Mouse (Mus musculus) midbrain, embryonic 15.5 days (tissue): Measurements from ENCODE around the gene Slc10a6. TPM values are rescaled to one million over a fixed set of nuclear protein-coding genes. Genes with fewer than 3 reads are reported as not detected.
A peak's percentile ranks its signal among the peaks of the same experiment; 100 is the strongest.

Source experiments
- ATAC-seq: fragments of 200-750 bp; cut with Nextera tagmentation; replicated peaks from 2 replicates; pipeline ENCODE4 v1.8.0; 2017; ENCODE audit warnings: moderate TSS enrichment
- H3K27ac ChIP-seq: fragments of 300-500 bp; sonication (generic); 2 replicates; pipeline ENCODE4 v1.5.1; 2015; ENCODE audit warnings: mild to moderate bottlenecking, inconsistent platforms
- H3K27me3 ChIP-seq: fragments of 300-500 bp; sonication (generic); replicated peaks from 2 replicates; pipeline ENCODE4 v1.6.1; 2015; ENCODE audit warnings: inconsistent platforms
- H3K36me3 ChIP-seq: fragments of 300-500 bp; sonication (generic); replicated peaks from 2 replicates; pipeline ENCODE4 v1.6.1; 2015; ENCODE audit warnings: inconsistent platforms
- H3K4me1 ChIP-seq: fragments of 300-500 bp; sonication (generic); 2 replicates; pipeline ENCODE4 v1.6.1; 2015; ENCODE audit warnings: inconsistent platforms
- H3K4me2 ChIP-seq: fragments of 300-500 bp; sonication (generic); 2 replicates; pipeline ENCODE4 v1.6.1; 2015; ENCODE audit warnings: inconsistent platforms, mild to moderate bottlenecking, moderate library complexity
- H3K4me3 ChIP-seq: fragments of 300-500 bp; sonication (generic); 2 replicates; pipeline ENCODE4 v1.5.1; 2015; ENCODE audit warnings: mild to moderate bottlenecking, inconsistent platforms
- H3K9ac ChIP-seq: fragments of 300-500 bp; sonication (generic); 2 replicates; pipeline ENCODE4 v1.6.1; 2015; ENCODE audit warnings: mild to moderate bottlenecking, inconsistent platforms
- H3K9me3 ChIP-seq: fragments of 300-500 bp; sonication (generic); 2 replicates; pipeline ENCODE4 v1.6.1; 2016; ENCODE audit warnings: inconsistent platforms
- WGBS: fragments of 180-500 bp; shearing (Covaris S2); methylation state at CpG from one replicate; pipeline ENCODE4 v1.1.7; 2015; ENCODE audit warnings: mixed read lengths; 5-methylcytosine and 5-hydroxymethylcytosine counted together
- polyA plus RNA-seq: library from polyadenylated mRNA; unstranded; fragments of >200 nt; fragmentation: Nextera tagmentation; extraction: Ambion mirVana; gene quantifications from 2 replicates; pipeline ENCODE4 v1.2.1, GENCODE M21; 2015

The Slc10a6 gene
- polyA plus RNA-seq, 1 experiment from 2014 or later, result 0.13 TPM

DNA sequence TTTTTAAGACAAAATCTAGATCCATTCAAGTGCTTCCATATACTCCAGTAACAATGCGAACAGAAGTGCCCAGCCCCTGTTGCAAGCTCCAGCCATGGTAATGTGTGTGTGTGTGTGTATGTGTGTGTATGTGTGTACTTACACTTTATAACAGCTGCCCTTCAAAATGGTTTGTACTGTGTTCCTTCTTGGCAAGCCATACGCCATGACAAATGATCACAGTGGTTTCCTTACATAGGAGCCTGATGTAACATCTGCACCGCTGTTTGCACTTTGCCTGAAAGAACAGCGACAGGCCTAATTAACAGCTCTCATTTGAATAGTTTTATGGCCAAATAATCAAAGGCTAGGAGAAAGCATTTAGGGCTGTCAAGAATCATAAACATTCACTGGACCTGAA, 25.6 kb upstream of the Slc10a6 start:
- WGBS, result 72% methylated on average over 4 of the region's 4 CpGs
- ATAC-seq, result no peak
- H3K9me3 ChIP-seq, result no peaks in the 10 kb centered on the region

DNA sequence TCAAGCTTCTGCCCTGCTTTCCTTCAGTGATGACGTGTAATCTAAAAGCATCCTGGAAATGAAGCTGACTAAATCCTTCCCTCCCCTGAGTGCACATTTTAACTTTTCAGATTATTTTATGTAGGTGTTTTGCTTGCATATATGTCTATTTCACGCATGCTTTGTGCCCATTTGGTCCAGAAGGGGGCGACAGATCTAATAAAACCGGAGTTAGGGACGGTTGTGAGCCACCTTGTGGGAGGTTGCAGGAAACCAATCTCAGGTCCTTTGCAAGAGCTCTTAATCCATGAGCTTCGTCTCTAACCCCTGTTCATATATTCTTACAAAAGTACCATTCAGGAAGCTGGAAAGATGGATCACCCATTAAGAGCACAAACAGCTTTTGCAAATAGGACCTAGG, 25.0 kb upstream of the Slc10a6 start:
- Histone ChIP-seq H3K9me3 (no peaks in the 10 kb centered on the region), H3K4me1 (peaks cover 11% of the 10 kb centered on the region; the same call in 1 of the 2 replicates), H3K4me2 (no peak overlapping the region), H3K9ac (no peak overlapping the region), H3K4me3 (no peak overlapping the region), H3K27ac (no peak overlapping the region), H3K36me3 (no peaks in the 10 kb centered on the region), H3K27me3 (0 out of 2 replicates have a peak, but pooled peaks cover 2% of the 10 kb centered on the region)
- ATAC-seq, result no peak
- 26% methylated on average over 6 of the region's 6 CpGs for WGBS

More for the DNA sequence above, 25.6 kb upstream of the Slc10a6 start:
- H3K4me2 ChIP-seq, result peak overlapping the region; percentile 100
- no peaks in the 10 kb centered on the region for H3K36me3 ChIP-seq
- peaks cover 11% of the 10 kb centered on the region; the same call in 1 of the 2 replicates for H3K4me1 ChIP-seq
- H3K9ac ChIP-seq, result no peak overlapping the region
- H3K4me3 ChIP-seq, result peak overlapping the region; percentile 67
- H3K27ac ChIP-seq, result no peak overlapping the region
- H3K27me3 ChIP-seq, result 0 out of 2 replicates have a peak, but pooled peaks cover 2% of the 10 kb centered on the region

DNA sequence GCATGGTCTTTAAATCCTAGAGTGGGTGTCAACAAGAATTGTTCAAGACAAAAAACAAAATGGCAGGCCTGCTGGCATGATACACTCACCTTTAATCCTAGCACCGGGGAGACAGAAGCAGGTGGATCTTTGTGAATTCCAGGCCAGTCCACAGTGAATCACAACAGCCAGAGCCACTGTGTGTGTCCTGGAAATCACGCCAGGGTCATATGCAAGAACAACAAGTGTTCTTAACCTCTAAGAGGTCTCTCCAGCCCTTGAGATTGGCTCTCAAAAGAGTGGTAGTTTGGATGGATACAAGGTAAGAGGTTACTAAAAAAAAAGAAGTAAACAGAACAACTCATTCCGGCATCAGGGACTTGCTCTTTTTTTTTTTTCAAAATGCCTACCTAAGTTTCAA, 18.1 kb upstream of the Slc10a6 start:
- ATAC-seq, result no peak
- Histone ChIP-seq H3K9me3 (no peaks in the 10 kb centered on the region), H3K4me1 (no peaks in the 10 kb centered on the region), H3K27ac (no peak overlapping the region), H3K4me2 (no peak overlapping the region), H3K27me3 (no peaks in the 10 kb centered on the region), H3K9ac (no peak overlapping the region), H3K36me3 (no peaks in the 10 kb centered on the region), H3K4me3 (no peak overlapping the region)
- WGBS, result 84% methylated on average over 3 of the region's 3 CpGs

DNA sequence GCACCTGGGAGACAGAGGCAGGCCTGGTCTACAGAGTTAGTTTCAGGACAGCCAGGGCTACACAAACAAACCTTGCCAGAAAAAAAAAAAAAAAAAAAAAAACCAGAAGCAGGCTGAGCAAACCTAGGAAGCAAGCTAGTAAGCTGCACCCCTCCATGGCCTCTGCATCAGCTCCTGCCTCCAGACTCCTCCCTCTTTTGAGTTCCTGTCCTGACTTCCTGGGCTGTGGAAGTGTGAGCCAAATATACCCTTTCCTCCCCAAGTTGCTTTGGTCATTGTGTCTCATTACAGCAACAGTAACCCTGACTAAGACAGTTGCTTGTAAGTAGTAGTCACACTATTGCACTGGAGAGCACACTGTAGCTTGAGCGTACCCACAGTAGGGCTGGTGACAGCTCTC, 15.0 kb upstream of the Slc10a6 start:
- 93% methylated on average over 1 of the region's 1 CpGs for WGBS
- H3K36me3 ChIP-seq, result no peaks in the 10 kb centered on the region
- no peaks in the 10 kb centered on the region for H3K9me3 ChIP-seq
- no peaks in the 10 kb centered on the region for H3K4me1 ChIP-seq
- no peak overlapping the region for H3K27ac ChIP-seq
- H3K9ac ChIP-seq, result no peak overlapping the region
- no peak overlapping the region for H3K4me2 ChIP-seq
- no peaks in the 10 kb centered on the region for H3K27me3 ChIP-seq
- no peak for ATAC-seq
- no peak overlapping the region for H3K4me3 ChIP-seq

DNA sequence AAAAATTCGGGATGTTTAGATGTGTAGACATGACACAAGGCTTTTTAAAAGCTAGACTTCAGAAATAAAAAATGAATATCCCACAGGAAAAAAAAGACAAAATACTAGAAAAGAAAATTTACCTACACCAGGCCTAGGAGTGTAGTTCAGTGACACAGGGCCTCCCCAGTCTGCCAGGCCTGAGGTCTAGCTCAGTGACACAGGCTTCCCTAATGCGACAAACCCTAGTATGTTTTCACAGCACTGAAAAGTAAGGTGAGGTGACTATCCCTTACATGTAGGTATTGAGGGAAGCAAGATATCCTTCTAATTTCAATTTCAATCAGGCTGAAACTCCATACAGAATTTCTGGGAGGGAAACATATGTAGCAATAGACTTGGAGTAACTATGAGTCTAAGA, 8.0 kb upstream of the Slc10a6 start:
- Histone ChIP-seq H3K27ac (no peak overlapping the region), H3K4me1 (no peaks in the 10 kb centered on the region), H3K4me2 (no peak overlapping the region), H3K9me3 (no peaks in the 10 kb centered on the region), H3K9ac (no peak overlapping the region), H3K4me3 (no peak overlapping the region), H3K27me3 (no peaks in the 10 kb centered on the region), H3K36me3 (no peaks in the 10 kb centered on the region)
- 91% methylated on average over 2 of the region's 2 CpGs for WGBS
- ATAC-seq, result no peak

DNA sequence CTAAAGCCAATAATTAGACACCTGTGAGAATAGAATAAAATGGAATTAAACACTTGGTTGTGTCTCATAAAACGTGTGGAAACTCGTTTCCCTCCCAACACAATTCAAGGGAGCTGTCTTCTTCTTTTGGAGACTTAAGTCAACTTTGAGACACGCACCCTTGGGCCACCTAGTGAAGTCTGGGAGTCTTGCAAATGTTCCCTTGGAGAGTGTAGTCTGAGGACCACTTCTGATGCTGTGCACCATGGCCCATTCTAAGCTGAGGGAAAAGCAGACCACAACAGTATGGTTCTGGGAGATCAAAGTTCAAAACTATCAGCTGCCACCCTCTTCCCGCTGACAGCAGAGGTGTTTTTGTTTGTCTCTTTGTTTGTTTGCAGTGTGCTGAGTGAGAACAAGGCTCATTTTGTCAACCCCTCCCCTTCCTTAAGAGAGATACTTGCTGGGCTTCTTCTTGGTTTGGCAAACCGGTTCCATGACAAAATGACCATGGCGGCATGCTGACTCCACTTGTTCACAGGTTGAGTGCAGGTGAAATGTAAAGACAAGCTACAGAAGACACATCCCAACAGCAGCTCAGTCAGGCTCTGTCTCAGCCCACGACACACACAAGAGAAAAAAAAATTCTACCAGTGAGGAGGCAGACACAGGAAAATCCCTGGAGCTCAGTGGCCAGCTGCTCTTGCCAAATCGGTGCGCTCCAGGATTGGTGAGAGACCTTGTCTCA, 814 bp upstream of the Slc10a6 start:
- no peak for ATAC-seq
- H3K27me3 ChIP-seq, result no peaks in the 10 kb centered on the region
- 79% methylated on average over 9 of the region's 9 CpGs for WGBS
- no peak overlapping the region for H3K9ac ChIP-seq
- peaks cover 8% of the 10 kb centered on the region; the same call in 1 of the 2 replicates for H3K4me1 ChIP-seq
- H3K27ac ChIP-seq, result no peak overlapping the region
- no peaks in the 10 kb centered on the region for H3K9me3 ChIP-seq
- no peak overlapping the region for H3K4me3 ChIP-seq
- H3K4me2 ChIP-seq, result no peak overlapping the region
- no peaks in the 10 kb centered on the region for H3K36me3 ChIP-seq

DNA sequence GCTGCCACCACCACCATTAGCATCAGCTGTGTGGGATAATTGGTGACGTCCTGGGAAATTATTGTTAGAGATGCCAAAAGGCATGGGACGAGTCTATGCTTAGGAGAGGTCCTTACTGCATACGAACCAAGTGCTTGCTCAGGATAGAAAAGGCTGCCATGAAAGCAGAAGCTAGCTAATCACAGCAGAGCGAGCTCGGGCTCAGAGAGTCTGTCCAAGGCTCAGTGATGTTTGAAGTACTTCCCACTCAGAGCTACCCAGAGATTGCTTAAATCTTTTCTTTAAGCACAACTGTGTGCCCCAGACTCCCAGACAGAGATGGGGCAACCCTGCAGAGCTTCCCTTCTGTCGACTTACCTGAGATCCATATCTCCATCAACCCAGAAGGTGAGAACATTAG, 704 bp downstream of the Slc10a6 start:
- H3K27me3 ChIP-seq, result no peaks in the 10 kb centered on the region

DNA sequence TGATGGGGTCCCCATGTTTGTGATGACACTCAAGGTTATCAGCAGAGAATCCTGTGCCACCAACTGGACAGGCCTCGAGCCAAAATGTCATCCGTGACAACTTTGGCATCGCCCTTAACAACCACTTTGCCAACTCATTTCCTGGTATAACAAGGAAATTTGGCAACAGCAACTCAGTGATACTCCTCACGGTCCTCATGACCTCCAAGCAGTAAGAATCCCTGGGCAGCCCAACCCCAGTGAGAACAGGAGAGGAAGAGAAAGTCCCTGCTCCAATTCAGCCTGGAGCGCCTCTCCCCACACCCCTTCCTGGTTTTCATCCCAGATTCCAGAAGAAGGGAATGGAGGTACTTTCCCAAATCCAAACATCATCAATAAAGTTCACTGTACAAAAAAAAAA, 4.4 kb downstream of the Slc10a6 start:
- Histone ChIP-seq H3K27me3 (no peaks in the 10 kb centered on the region), H3K9me3 (no peaks in the 10 kb centered on the region), H3K36me3 (no peaks in the 10 kb centered on the region), H3K4me3 (no peak overlapping the region), H3K4me2 (no peak overlapping the region), H3K9ac (no peak overlapping the region), H3K27ac (no peak overlapping the region), H3K4me1 (peaks cover 7% of the 10 kb centered on the region; the same call in 1 of the 2 replicates)
- 96% methylated on average over 5 of the region's 5 CpGs for WGBS
- no peak for ATAC-seq

More for the DNA sequence above, 704 bp downstream of the Slc10a6 start:
- Histone ChIP-seq H3K27ac (no peak overlapping the region), H3K4me1 (peaks cover 8% of the 10 kb centered on the region; the same call in 1 of the 2 replicates), H3K9me3 (no peaks in the 10 kb centered on the region), H3K36me3 (no peaks in the 10 kb centered on the region), H3K4me3 (no peak overlapping the region), H3K4me2 (no peak overlapping the region), H3K9ac (no peak overlapping the region)
- ATAC-seq, result no peak
- 87% methylated on average over 6 of the region's 6 CpGs for WGBS

DNA sequence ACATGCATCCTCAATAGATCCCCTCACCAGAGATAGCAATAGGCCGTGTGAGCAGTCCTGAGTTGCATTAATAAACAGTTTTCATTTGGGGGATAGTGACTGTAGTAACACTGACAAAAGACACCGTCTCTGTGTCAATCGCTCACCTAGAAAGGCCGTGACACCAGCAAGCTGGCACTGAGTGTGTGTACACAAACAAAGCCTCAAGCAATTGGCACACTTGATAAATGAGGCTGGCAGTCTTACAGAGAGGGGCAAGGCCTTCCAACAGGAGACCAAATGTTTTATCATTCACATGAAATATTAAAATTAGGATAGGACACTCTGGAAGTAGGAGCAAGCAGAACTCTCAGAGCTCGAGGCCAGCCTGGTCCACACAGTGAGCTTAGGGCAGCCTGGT, 6.9 kb downstream of the Slc10a6 start:
- no peaks in the 10 kb centered on the region for H3K27me3 ChIP-seq
- no peak for ATAC-seq
- H3K4me3 ChIP-seq, result no peak overlapping the region
- H3K9me3 ChIP-seq, result no peaks in the 10 kb centered on the region
- H3K4me1 ChIP-seq, result no peaks in the 10 kb centered on the region
- H3K36me3 ChIP-seq, result no peaks in the 10 kb centered on the region
- no peak overlapping the region for H3K9ac ChIP-seq
- H3K27ac ChIP-seq, result no peak overlapping the region
- WGBS, result 75% methylated on average over 5 of the region's 5 CpGs
- no peak overlapping the region for H3K4me2 ChIP-seq

DNA sequence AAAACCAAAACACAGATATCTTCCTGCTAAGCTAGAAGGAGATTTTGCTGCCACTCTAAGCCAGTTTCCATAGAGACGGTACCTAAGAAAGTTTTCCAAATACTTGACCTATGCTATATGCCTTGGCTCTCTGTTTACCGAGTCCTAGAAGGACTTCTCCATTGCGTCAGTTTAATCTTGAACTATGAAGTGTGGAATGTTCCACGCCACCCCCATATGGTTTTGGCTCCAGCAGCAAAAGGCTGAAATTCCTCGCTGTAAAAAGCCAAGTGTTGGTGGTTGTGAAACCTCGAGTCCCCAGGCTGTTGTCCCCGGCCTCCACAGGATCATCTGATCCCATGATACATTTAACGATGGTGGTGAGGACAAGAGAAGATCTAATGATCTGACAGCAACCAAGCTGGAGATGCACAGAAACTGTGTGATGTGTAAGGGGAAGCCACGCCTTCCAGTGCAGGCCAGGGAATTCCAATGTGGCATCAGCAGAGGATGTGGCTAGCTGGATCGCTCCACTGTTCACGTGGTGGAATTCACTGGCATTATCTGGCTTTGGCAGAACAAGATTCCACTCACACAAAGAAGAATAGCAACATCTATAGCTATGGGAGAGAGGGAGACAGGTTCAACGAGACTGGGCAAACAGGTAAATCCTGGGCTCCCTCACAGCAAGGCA, 8.8 kb downstream of the Slc10a6 start:
- Histone ChIP-seq H3K4me3 (no peak overlapping the region), H3K9ac (no peak overlapping the region), H3K27ac (no peak overlapping the region), H3K36me3 (no peaks in the 10 kb centered on the region), H3K27me3 (no peaks in the 10 kb centered on the region), H3K4me1 (no peaks in the 10 kb centered on the region), H3K9me3 (no peaks in the 10 kb centered on the region), H3K4me2 (no peak overlapping the region)
- WGBS, result 84% methylated on average over 12 of the region's 12 CpGs
- ATAC-seq, result no peak

DNA sequence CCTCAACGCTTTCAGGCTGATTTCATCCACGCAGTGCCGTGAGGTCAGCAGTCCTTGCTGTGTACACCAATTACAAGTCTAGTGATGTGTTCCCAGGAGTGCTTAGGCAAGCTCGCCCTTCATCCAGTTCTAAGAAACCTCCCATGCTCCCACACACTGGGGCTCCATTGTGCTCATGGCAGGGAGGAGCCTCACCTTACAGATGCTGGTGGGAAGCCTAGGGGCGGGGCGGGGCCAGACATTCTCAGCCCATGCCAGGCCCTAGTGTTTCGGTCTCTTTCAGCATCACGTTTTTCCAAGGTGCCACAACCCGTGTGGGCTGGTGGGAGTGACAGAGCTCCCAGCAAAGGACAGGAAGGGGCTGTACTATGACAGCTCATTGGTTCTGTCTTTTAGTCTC, 12.0 kb downstream of the Slc10a6 start:
- no peaks in the 10 kb centered on the region for H3K4me1 ChIP-seq
- no peak overlapping the region for H3K4me2 ChIP-seq
- WGBS, result 63% methylated on average over 9 of the region's 9 CpGs
- H3K9ac ChIP-seq, result no peak overlapping the region
- no peak overlapping the region for H3K27ac ChIP-seq
- no peak overlapping the region for H3K4me3 ChIP-seq
- ATAC-seq, result no peak
- no peaks in the 10 kb centered on the region for H3K36me3 ChIP-seq
- H3K9me3 ChIP-seq, result no peaks in the 10 kb centered on the region
- no peaks in the 10 kb centered on the region for H3K27me3 ChIP-seq

DNA sequence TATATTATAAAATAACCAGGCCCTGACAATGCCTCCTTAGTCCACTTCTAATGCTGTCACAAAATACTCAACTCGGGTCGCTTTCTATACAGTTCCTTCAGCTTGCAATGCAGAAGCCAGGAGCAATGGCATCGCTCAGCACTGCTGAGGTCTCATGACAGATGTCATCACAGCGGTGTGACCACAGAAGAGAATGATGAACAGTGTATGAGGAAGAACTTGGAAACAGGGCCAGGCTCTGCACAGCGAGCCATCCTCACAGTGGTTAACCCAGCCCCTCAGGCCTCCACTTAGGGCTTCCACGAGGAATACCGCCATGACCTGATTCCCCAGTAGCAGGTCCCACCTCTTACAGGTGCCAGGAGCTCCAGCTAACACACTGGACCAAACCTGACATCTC, 14.8 kb downstream of the Slc10a6 start:
- Histone ChIP-seq H3K4me2 (no peak overlapping the region), H3K36me3 (no peaks in the 10 kb centered on the region), H3K27ac (no peak overlapping the region), H3K4me1 (no peaks in the 10 kb centered on the region), H3K9me3 (no peaks in the 10 kb centered on the region), H3K4me3 (no peak overlapping the region), H3K27me3 (no peaks in the 10 kb centered on the region), H3K9ac (no peak overlapping the region)
- WGBS, result 93% methylated on average over 7 of the region's 7 CpGs
- no peak for ATAC-seq

DNA sequence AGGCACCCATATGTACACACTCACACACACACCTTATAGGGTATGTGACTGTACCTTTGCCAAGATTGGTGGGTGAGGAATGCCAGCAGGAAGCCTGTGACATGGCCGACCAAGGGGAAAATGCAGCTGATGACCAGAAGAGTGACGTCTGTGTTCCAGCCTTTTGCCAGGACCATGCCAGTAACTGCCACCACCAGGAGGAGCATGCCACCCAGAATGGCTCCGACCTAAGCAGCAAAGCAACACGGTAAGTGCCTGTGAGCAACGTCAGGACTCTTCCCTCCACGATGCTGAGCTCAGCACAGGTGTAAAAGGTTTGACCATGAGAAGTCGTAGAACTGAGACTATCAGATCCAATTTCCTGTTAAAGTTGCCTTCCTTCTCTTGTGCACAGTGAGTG, 16.9 kb downstream of the Slc10a6 start:
- Histone ChIP-seq H3K9me3 (no peaks in the 10 kb centered on the region), H3K4me1 (no peaks in the 10 kb centered on the region), H3K27me3 (no peaks in the 10 kb centered on the region), H3K27ac (no peak overlapping the region), H3K4me2 (no peak overlapping the region), H3K9ac (no peak overlapping the region), H3K4me3 (no peak overlapping the region), H3K36me3 (no peaks in the 10 kb centered on the region)
- ATAC-seq, result no peak
- WGBS, result 91% methylated on average over 7 of the region's 7 CpGs
